Mouse (Mus musculus) lung, postnatal 0 days (tissue): ENCODE measurements around the gene Supt20.

Experiments
- CTCF ChIP-seq: IDR thresholded peaks from 2 replicates; pipeline ENCODE4 v1.5.1; 2016; ENCODE audit warnings: antibody characterized with exemption, mild to moderate bottlenecking
- EP300 ChIP-seq: IDR thresholded peaks from 2 replicates; pipeline ENCODE4 v1.6.1; 2016; ENCODE audit warnings: antibody characterized with exemption, mild to moderate bottlenecking, control low read depth

DNA sequence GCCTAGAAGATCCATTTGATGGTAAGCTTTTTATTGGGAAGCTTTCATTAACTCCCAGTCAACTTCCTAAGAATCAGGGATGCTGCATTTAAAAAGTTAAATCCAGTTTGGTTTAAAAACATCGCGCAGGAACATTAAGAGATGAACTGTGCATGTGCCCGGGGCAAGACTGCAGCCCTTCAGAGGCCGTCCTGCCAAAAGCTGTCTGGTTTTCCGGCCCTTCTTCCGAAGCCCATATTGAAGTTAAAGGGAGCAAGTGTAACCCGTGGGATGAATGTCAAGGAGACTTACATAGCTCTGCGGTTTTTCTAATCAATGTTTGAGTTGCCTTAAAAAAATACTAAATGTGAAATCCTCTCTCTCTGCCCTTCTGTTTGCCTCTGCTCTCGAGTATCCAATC, 66.6 kb downstream of the Supt20 start:
- no peak for TF ChIP-seq CTCF
- no peak for TF ChIP-seq EP300
